Mouse (Mus musculus): ENCODE results near the gene Nxn.
"Not testable (repeated sequence)": the region's sequence is repeated elsewhere in the genome, so short reads cannot be mapped to it uniquely, and the experiment has no call there.

Nxn gene

DNA sequence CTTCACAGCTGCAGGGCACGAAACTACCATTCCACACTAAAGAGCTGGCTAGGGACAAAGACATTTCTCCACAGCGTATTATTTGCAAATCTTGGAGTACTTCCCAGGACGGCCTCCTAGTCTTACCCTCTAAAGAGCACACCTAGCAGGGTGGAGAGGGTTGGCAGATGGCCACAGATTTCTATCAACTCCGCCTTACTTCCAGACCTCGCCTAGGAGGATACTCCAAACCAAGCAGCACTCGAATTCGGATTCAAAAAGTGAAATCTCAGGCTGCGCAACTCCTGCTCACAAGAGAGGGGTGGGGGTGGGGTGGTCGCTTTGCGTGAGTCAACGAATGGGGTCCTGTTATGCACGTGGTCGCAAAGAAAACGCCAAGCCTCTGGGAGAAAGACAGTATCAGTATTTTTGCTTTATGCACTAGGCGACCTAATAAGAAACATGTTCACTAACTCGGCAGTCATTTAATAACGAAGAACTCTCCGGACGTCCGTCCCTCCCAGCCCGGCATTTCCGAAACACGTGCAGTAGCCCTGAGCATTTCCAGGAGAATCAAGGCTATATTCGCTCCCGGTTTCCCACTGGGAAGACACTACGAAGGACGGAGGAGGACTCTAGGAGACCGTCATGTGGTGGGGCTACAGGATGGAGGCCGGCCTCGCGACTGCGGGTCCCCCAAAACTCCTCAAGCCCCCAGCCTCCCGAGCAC lies 182.1 kb downstream of the Nxn start:
- DNase-seq (ENCODE audit: extremely low spot score, low read depth, low spot score): no peak

DNA sequence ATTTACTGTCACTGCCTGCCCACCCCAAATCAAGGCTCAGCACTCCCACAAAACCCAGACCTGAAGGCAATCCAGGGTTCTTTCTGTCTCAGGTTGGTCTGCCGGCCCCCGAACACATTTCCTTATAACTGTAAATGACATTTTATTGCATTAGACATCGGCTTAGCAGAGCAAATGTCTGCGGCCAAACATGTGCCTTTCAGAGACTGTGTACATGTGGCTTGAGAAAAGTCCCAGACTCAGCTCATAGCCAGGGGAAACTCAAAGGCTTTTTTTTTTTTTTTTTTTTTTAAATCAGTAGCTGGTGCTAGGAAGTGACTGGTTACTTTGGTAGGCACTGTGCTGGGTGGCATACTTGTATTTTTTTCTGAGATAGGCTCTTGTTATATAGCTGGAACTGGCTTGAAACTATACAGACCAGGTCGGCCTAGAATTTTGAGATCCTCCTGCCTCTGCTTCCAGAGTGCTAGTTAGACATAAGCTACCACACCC lies 182.8 kb downstream of the Nxn start:
- DNase-seq (ENCODE audit: extremely low spot score, low read depth, low spot score): no peak

DNA sequence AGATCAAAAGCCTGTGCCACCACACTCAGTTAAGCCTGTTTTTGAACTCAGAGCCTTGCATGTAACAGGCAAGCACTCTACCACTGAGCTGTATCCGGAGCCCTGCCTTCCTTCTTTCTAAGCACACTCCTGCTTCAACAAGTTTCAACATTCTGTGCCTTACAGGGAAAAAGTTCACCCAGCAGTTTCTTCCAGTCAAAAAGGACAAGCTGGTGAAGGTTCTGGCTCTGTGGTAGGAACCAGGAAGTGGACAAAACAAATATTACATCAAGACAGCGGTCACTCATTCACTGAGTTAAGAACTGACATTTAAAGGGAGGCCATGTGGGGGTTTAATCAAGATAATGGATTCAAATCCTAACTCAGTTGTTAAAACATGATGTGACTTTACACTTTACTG lies 183.9 kb downstream of the Nxn start:
- DNase-seq (ENCODE audit: extremely low spot score, low read depth, low spot score): no peak

DNA sequence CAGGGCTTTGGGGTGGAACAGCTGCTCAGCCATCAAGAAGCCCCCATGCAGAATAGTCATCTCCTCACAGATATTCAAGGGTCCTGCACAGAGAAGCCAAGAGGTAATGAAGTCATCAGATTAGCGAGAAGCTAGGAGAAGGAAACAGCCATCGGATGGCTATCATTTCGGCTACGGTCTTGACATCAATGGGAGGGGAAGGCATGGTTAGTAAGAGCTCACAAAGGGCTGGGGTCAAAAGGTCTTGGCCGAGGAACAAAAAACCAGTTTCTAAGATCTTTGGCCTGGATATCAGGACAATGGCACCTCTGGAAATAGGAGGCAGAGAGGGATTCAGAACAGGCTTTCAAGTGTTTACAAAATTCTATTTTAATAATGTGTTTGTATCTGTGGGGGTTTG lies 185.1 kb downstream of the Nxn start:
- no peak for DNase-seq (ENCODE audit: extremely low spot score, low read depth, low spot score)

DNA sequence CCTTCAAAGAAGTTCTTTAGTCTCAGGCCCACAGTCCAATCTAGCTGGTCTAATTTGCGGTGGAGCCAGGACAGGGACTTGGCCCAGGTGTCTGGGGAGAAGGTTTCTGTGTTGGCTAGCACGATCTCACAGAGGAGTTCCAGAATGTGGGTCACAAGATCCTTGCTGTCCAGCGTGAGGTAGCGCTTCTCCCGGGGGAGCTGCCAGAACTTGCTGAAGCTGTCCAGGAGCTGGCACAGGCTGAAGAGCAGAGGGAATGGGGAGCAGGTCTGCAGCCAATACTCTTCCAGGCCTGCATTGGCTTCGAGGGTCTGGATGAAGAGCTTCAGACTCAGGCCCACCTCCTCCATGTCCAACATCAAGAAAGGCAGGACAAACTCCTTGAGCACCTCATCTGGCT lies 187.3 kb downstream of the Nxn start:
- DNase-seq (ENCODE audit: extremely low spot score, low read depth, low spot score): not testable (repeated sequence)

DNA sequence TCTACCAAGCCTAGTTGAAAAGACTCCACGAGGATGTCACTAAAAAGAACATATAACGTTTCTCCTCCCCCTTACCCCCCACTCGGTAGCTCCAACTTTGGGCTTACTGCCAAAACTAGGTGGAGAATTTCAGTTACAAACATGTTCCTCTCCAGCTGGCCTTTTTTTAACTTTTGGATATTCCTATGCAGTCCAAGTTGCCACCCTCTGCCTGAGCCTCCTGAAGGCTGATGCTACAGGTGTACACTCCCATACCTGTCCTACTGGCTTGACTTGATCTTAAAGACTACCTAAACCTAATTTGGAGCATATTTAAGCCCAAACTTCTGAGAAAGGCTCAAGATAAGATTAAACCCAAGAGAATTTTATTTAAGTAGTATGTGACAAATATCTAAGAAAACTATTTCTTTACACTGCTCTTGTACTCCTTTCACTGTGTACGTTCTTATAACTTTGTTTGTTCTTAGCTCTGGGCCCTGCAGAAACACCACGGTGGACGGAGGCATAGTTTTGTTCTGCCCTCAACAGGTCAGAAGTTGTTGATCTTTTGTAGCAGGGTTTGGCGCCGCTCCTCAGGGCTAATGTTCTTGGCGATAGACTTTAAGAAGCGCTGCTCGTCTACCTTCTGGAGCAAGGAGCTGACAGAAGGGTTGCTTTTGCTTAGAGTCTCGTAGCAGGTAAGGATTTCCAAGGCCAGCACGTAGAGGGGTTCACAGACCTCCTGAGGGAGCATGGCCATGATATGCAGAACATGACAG lies 188.5 kb downstream of the Nxn start:
- no peak for DNase-seq (ENCODE audit: extremely low spot score, low read depth, low spot score)
